Mouse (Mus musculus) megakaryocyte progenitor cell, adult 5-6 weeks (primary cell): ENCODE data around the gene Zfp541. TPM values are rescaled to one million over a fixed set of nuclear protein-coding genes. Genes with fewer than 3 reads are reported as not detected.

ENCODE experiments used
- ATAC-seq: replicated peaks from 2 replicates; pipeline ENCODE4 v1.8.0; 2016; ENCODE audit warnings: mild to moderate bottlenecking, moderate TSS enrichment, inconsistent platforms; ENCODE audit not compliant: poor library complexity
- total RNA-seq, 2 experiments: library from RNA; stranded (forward) in 1 of 2; stranded (reverse) in 1 of 2; fragments of 157-497, 149-512 nt in 1 of 2; fragments of 200-1000 nt in 1 of 2; gene quantifications; 2 replicates each; pipeline versions ENCODE4 v1.2.3 to v1.2.4; 2015 to 2017

Gene Zfp541
- total RNA-seq, 2 experiments from 2014 or later: 0.04 to 0.15 TPM

DNA sequence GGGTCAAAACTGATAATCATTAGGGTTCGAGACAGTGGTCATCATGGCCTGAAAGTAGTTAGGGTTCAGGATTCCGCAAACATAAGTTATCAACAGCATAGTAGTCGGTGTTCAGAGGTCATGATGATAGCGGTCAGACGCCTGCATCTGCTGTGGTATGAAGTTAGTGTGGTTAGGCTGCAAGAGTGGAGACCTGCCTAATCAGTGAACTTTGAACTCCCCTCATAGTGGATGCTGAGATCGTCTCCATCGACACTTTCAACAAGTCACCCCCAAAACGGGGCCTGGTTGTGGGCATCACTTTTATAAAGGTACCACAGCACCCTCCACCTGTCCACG, 58.6 kb downstream of the Zfp541 start:
- peak; percentile 2; the same call in 1 of the 2 replicates for ATAC-seq

DNA sequence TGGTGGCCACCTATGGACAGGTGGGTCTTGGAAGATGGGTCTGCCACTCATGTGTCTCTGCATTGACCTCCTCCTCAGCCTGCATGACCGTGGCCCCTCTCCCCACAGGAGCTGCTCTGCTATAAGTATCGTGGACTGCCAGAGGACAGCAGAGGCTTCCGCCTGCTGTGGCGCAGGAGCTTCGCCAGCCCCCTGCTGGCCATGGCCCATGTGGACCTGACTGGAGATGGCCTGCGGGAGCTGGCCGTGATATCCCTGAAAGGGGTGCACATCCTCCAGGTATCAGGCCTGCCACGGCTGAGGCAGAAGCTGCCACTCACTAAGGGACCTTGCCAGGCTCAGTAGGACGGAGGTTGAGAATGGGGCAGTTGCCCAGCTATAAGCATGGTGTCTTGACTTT, 64.2 kb downstream of the Zfp541 start:
- ATAC-seq: no peak

DNA sequence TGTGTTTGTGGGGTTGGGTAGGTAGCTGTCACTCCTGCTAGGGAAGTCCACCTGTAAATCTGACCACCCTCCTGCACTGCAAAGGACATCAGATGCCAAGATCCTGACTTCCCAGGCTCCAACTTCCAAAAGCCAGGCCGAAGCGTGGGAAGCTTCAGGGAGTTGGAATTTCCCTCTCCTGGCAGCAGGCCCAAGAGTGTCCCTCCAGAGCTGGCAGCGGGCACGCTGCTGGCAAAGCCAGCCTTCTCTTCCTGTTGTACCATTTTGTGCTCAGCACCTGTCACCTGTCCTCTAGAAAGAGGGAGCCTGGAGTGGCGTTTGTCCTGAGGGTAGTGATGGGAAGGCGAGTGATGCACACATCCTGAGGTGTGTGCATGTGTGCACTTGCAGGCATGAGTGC, 66.7 kb downstream of the Zfp541 start:
- ATAC-seq: no peak

DNA sequence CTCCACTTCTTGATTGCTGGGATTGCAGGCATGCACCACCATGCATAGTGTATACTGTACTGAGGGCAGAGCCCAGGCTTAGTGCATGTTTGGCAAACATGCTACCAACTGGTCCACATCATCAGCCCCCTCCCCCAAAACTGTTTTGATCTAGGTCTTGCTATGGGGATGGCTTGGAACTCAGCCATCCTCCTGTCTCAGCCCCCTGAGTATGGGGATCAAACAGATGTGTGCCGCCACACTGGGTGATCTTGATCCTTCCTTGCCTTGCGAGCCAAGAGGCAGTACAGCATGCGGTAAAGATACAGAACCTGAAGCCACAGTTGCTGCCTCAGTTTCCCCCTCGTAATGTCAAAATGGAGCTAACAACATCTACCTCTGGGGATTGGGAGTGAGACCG, 67.3 kb downstream of the Zfp541 start:
- no peak for ATAC-seq

DNA sequence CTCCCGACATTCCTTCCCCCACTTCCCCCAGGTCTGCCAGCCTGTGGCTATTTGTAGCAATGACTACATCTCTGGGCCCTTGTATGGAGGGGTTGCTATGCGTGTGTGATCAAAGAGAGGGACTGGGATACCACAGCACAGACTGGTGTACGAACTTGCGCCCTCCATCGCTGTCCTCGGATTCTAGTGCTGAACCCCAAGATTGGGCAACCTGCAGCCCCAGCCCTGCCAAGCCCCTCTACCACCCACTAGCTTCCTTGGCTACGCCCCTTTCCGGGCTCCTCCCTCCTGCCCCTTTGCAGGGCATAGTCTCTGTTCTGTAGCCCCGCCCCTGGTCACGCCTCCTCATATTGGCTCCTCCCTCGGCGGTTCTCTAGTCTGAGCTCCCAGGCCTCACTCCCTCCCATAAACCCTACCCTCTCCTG, 67.8 kb downstream of the Zfp541 start, which contains the start of gene Slc8a2:
Gene Slc8a2 (plus strand): TSS at position 406 of the 425 bp plus-strand sequence.
- peak; percentile 88 for ATAC-seq

DNA sequence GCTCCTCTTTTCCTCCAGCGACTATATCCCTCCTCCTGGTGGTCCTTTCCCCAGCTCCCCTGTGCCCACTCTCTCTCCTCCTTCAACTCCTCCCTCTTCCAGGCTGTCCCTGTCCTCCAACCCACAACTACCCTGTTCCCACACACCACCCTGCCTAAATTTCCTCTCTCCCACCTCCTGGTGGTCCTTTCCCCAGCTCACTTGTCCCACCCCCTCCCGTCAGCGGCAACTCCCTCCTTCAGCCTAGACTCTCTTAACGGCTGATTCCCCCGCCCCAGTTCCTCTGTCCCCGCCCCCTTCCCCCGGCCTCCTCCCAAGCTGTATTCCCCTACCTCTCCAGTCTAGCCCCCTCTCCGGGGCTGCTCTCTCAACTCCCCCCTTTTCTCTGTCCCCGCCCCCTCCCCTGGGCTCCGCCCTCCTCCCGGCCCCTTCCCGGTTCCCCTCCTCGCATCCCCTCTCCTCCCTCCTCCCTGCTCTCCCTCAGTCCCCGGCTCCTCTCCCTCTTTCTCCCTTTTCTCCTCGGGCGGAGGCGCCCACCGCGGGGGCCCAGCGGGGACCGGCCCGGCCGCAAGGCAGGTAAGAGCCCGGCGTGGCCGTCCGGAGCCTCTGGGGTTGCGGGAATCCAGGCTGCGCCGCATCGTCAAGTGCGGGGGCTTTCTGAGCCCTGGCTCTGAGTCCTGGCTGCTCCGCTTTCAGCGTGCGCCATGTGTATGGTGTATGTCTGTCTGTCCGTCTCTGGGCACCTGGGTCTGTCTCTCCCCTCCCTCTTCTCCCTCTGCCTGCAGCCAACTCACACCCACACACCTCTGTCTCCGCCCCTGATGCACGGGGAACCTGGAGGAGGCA, 68.5 kb downstream of the Zfp541 start:
- peak; percentile 9; the same call in 1 of the 2 replicates for ATAC-seq

DNA sequence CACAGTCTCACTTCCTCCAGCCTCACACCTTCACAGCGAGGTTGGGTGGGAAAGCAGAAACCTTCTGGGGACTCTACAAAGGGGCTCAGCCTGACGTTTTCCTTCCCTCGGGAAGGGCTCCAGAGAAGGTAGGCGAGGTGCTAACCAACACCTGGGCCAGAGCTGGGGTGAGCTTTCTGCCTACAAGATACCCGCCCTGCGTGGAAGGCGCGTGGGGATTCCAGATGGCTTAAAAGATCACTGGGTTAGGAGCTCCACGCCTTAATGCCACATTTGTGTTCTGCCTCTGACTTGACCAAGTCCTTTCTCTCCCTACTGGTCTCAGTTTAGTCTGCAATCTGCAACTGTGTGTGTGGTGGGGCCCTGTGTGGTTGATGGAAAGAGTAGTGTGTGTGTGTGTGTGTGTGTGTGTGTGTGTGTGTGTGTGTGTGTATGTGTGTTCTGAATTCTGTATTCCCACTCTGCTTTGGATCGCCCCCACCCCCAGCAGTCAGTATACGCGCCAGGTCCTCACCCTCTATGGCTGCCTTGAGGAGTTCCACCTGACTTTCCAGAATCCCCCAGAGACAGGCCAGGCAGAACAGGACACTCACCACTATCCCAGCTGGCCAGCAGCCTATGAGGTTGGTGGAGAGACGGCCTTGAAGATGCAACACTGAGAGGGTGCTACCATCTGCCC, 69.5 kb downstream of the Zfp541 start:
- no peak for ATAC-seq

DNA sequence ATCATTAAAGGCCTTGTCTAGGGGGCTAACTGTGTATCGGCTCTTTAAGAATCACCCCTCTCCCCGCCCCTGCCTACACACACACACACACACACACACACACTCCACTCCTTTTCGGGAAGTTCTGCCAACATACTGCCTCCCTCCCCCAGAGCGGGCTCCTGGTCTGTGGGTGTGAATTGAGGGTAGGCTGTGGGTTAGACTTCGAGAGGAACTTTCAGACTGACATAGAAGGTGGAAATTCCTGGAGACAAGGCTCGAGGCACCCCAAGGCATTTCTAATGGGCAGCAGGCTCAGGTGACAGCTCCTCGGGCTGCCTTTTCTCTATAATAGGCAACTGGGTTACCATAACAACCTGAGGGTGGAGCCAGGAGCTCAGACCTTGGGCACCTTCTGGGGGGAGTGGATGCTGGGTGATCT, 70.6 kb downstream of the Zfp541 start:
- no peak for ATAC-seq

DNA sequence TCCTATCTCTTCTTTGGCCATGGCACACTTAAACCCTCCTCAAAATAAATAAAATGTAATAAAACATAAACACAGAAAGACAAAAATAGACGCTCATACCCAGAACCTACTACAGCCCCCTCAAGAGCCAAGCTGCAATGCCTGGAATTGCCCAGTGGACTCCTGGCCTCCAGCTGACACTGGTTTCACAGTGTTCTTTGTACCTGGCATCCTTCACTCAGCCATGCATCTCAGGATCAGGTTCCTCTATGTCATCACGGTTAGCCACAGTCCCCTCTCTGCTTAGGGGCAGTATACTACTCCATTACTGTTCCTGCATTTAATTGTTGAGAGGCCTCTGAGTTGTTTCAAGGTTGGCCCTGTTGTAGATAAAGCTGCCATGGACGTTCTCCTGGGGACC, 71.3 kb downstream of the Zfp541 start:
- ATAC-seq: no peak

DNA sequence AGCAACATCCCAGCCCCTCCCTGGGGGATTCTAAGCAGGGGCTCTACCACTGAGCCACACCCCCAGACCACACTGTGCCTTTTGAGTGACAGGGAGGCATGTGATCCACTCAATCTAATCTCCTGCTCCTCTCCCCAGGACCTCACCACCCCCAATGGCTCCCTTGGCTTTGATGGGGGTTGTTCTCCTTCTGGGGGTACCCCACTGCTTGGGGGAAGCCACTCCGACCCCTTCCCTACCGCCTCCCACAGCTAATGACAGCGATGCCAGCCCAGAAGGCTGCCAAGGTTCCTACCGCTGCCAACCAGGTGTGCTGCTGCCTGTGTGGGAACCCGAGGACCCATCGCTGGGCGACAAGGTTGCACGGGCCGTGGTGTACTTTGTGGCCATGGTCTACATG, 72.1 kb downstream of the Zfp541 start:
- ATAC-seq: no peak

DNA sequence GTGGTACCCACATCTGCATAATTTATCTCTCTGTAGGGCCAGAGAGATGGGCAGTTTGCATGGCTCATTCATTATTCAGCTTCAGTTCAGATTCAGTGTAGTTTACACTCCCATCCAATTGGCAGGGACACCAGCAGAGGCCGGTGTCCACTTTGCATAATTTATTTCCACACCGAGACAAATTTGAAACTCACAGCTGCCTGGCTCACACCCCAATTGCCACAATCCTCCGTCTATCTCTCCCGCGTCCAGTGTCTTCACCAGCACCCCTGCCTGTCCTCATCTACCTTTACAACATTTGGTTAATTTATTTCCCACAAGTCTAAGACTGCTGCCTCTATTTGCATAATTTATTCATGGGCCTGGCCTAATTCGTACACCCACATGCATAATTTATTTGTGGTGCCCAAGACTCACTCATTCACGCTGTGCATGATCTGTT, 73.4 kb downstream of the Zfp541 start:
- no peak for ATAC-seq

Other genes with a start within 250 kb of the Zfp541 start
- not detected in 2 replicates for gene Obox6, start 222.1 kb upstream of the Zfp541 start, total RNA-seq (2015)
- gene Obox6, start 222.1 kb upstream of the Zfp541 start, total RNA-seq (2017): not detected in 2 replicates
- gene Crx, start 181.8 kb upstream of the Zfp541 start, total RNA-seq (2015): not detected in 2 replicates
- not detected in 2 replicates for gene Crx, start 181.8 kb upstream of the Zfp541 start, total RNA-seq (2017)
- not detected in 2 replicates for gene Crxos, start 179.2 kb upstream of the Zfp541 start, total RNA-seq (2015)
- gene Crxos, start 179.2 kb upstream of the Zfp541 start, total RNA-seq (2017): not detected in 2 replicates
- 69.8 and 85.4 TPM in 2 replicates for gene Selenow, start 139.4 kb upstream of the Zfp541 start, total RNA-seq (2015)
- 23.7 and 30.0 TPM in 2 replicates for gene Selenow, start 139.4 kb upstream of the Zfp541 start, total RNA-seq (2017)
- 64.0 and 65.0 TPM in 2 replicates for gene Nop53, start 115.7 kb upstream of the Zfp541 start, total RNA-seq (2015)
- 230 and 286 TPM in 2 replicates for gene Nop53, start 115.7 kb upstream of the Zfp541 start, total RNA-seq (2017)
- gene Ehd2, start 94.2 kb upstream of the Zfp541 start, total RNA-seq (2015): 0.07 and 0.27 TPM in 2 replicates
- gene Ehd2, start 94.2 kb upstream of the Zfp541 start, total RNA-seq (2017): 0.21 and 0.24 TPM in 2 replicates
- gene Bicra, start 13.9 kb upstream of the Zfp541 start, total RNA-seq (2015): 14.7 and 14.9 TPM in 2 replicates
- 1.1 and 3.4 TPM in 2 replicates for gene Bicra, start 13.9 kb upstream of the Zfp541 start, total RNA-seq (2017)
- 69.2 and 72.0 TPM in 2 replicates for gene Napa, start 36.6 kb downstream of the Zfp541 start, total RNA-seq (2015)
- gene Napa, start 36.6 kb downstream of the Zfp541 start, total RNA-seq (2017): 46.2 and 57.8 TPM in 2 replicates
- gene Kptn, start 58.1 kb downstream of the Zfp541 start, total RNA-seq (2015): 8.1 and 10.7 TPM in 2 replicates
- gene Kptn, start 58.1 kb downstream of the Zfp541 start, total RNA-seq (2017): 8.3 and 10.6 TPM in 2 replicates
- not detected in 2 replicates for gene Slc8a2, start 68.0 kb downstream of the Zfp541 start, total RNA-seq (2015)
- gene Slc8a2, start 68.0 kb downstream of the Zfp541 start, total RNA-seq (2017): not detected in 2 replicates
- 0.34 TPM in 1 of 2 replicates, not detected in the other for gene Meis3, start 113.3 kb downstream of the Zfp541 start, total RNA-seq (2015)
- gene Meis3, start 113.3 kb downstream of the Zfp541 start, total RNA-seq (2017): not detected in 2 replicates
- gene Dhx34, start 160.2 kb downstream of the Zfp541 start, total RNA-seq (2015): 6.0 and 6.7 TPM in 2 replicates
- 6.6 and 8.1 TPM in 2 replicates for gene Dhx34, start 160.2 kb downstream of the Zfp541 start, total RNA-seq (2017)
- 1.1 and 1.7 TPM in 2 replicates for gene C5ar2, start 182.3 kb downstream of the Zfp541 start, total RNA-seq (2015)
- 1.1 and 1.3 TPM in 2 replicates for gene C5ar2, start 182.3 kb downstream of the Zfp541 start, total RNA-seq (2017)
- gene C5ar1, start 197.7 kb downstream of the Zfp541 start, total RNA-seq (2015): 2.4 and 4.0 TPM in 2 replicates
- gene C5ar1, start 197.7 kb downstream of the Zfp541 start, total RNA-seq (2017): 0.57 and 1.2 TPM in 2 replicates
- 5.0 and 11.3 TPM in 2 replicates for gene Inafm1, start 211.8 kb downstream of the Zfp541 start, total RNA-seq (2015)
- 5.2 and 6.8 TPM in 2 replicates for gene Inafm1, start 211.8 kb downstream of the Zfp541 start, total RNA-seq (2017)
- 17.3 and 19.8 TPM in 2 replicates for gene Ccdc9, start 225.0 kb downstream of the Zfp541 start, total RNA-seq (2015)
- 87.9 and 99.6 TPM in 2 replicates for gene Ccdc9, start 225.0 kb downstream of the Zfp541 start, total RNA-seq (2017)
- 0.25 and 1.8 TPM in 2 replicates for gene Bbc3, start 246.6 kb downstream of the Zfp541 start, total RNA-seq (2015)
- 0.84 and 1.2 TPM in 2 replicates for gene Bbc3, start 246.6 kb downstream of the Zfp541 start, total RNA-seq (2017)